Mouse (Mus musculus): Measurements from ENCODE around the gene Kcnj10. TPM values are rescaled to one million over a fixed set of nuclear protein-coding genes. Genes with fewer than 3 reads are reported as not detected.
A peak's percentile ranks its signal among the peaks of the same experiment; 100 is the strongest.

The Kcnj10 gene
- polyA plus RNA-seq, 1 experiment from 2014 or later: 0.05 TPM

GRCm38 (mm10) chr1:172305153-172305552 lies 35.9 kb upstream of the Kcnj10 start:
- Histone ChIP-seq H3K27me3 (ENCODE audit: low read depth, poor library complexity, severe bottlenecking) (0 out of 2 replicates have a peak, but pooled peaks cover 1% of the 10 kb centered on the region), H3K4me1 (peaks cover 80% of the 10 kb centered on the region)
- 96% methylated on average over 2 of the region's 2 CpGs for WGBS

GRCm38 (mm10) chr1:172305635-172306034 lies 35.4 kb upstream of the Kcnj10 start:
- DNase-seq (ENCODE audit: low spot score): no peak
- no peak overlapping the region for H3K4me3 ChIP-seq
- no peaks in the 10 kb centered on the region for H3K36me3 ChIP-seq
- peaks cover 80% of the 10 kb centered on the region for H3K4me1 ChIP-seq
- no peaks in the 10 kb centered on the region for H3K9me3 ChIP-seq (replicated peaks)
- no peaks in the 10 kb centered on the region for H3K27me3 ChIP-seq (ENCODE audit: low read depth, poor library complexity, severe bottlenecking)
- H3K27ac ChIP-seq: 0 out of 2 replicates have a peak overlapping the region, but pooled peaks have one; percentile 38
- WGBS: 82% methylated on average over 3 of the region's 3 CpGs

More at GRCm38 (mm10) chr1:172305153-172305552, 35.9 kb upstream of the Kcnj10 start:
- no peaks in the 10 kb centered on the region for H3K9me3 ChIP-seq (replicated peaks)
- no peak for DNase-seq (ENCODE audit: low spot score)
- no peak overlapping the region for H3K4me3 ChIP-seq
- no peak overlapping the region for H3K27ac ChIP-seq
- no peaks in the 10 kb centered on the region for H3K36me3 ChIP-seq

- peak overlapping the region; percentile 38; the same call in 1 of the 2 replicates for H3K27ac ChIP-seq
- no peak for DNase-seq (ENCODE audit: low spot score)
- H3K4me3 ChIP-seq: no peak overlapping the region
- no peaks in the 10 kb centered on the region for H3K9me3 ChIP-seq (replicated peaks)
- H3K36me3 ChIP-seq: no peaks in the 10 kb centered on the region
- no peaks in the 10 kb centered on the region for H3K27me3 ChIP-seq (ENCODE audit: low read depth, poor library complexity, severe bottlenecking)
- peaks cover 78% of the 10 kb centered on the region for H3K4me1 ChIP-seq
- WGBS: 82% methylated on average over 4 of the region's 4 CpGs
Measured at GRCm38 (mm10) chr1:172306196-172306595, 34.8 kb upstream of the Kcnj10 start.

GRCm38 (mm10) chr1:172306885-172307284 lies 34.1 kb upstream of the Kcnj10 start:
- no peak for DNase-seq (ENCODE audit: low spot score)
- H3K9me3 ChIP-seq (replicated peaks): no peaks in the 10 kb centered on the region
- no peak overlapping the region for H3K4me3 ChIP-seq
- 79% methylated on average over 6 of the region's 6 CpGs for WGBS
- H3K27ac ChIP-seq: peak overlapping the region; percentile 21; the same call in 1 of the 2 replicates
- H3K36me3 ChIP-seq: no peaks in the 10 kb centered on the region
- peaks cover 78% of the 10 kb centered on the region for H3K4me1 ChIP-seq
- no peaks in the 10 kb centered on the region for H3K27me3 ChIP-seq (ENCODE audit: low read depth, poor library complexity, severe bottlenecking)

GRCm38 (mm10) chr1:172307936-172308335 lies 33.1 kb upstream of the Kcnj10 start:
- Histone ChIP-seq H3K9me3 (replicated peaks) (no peaks in the 10 kb centered on the region), H3K36me3 (no peaks in the 10 kb centered on the region), H3K4me3 (no peak overlapping the region), H3K27ac (peak overlapping the region; percentile 91), H3K4me1 (peaks cover 76% of the 10 kb centered on the region), H3K27me3 (ENCODE audit: low read depth, poor library complexity, severe bottlenecking) (no peaks in the 10 kb centered on the region)
- no peak for DNase-seq (ENCODE audit: low spot score)
- 68% methylated on average over 10 of the region's 10 CpGs for WGBS

- Histone ChIP-seq H3K27ac (peak overlapping the region; percentile 91), H3K9me3 (replicated peaks) (no peaks in the 10 kb centered on the region), H3K36me3 (no peaks in the 10 kb centered on the region), H3K4me3 (no peak overlapping the region), H3K4me1 (peaks cover 76% of the 10 kb centered on the region), H3K27me3 (ENCODE audit: low read depth, poor library complexity, severe bottlenecking) (no peaks in the 10 kb centered on the region)
- no peak for DNase-seq (ENCODE audit: low spot score)
- WGBS: 100% methylated on average over 1 of the region's 1 CpGs
Measured at GRCm38 (mm10) chr1:172308409-172308808, 32.6 kb upstream of the Kcnj10 start.

GRCm38 (mm10) chr1:172309699-172310398 lies 31.2 kb upstream of the Kcnj10 start:
- Histone ChIP-seq H3K4me3 (peak overlapping the region; percentile 41), H3K27me3 (ENCODE audit: low read depth, poor library complexity, severe bottlenecking) (0 out of 2 replicates have a peak, but pooled peaks cover 6% of the 10 kb centered on the region), H3K4me1 (peaks cover 74% of the 10 kb centered on the region), H3K27ac (peak overlapping the region; percentile 91), H3K36me3 (no peaks in the 10 kb centered on the region), H3K9me3 (replicated peaks) (no peaks in the 10 kb centered on the region)
- peak; percentile 96 for DNase-seq (ENCODE audit: low spot score)
- 8% methylated on average over 14 of the region's 14 CpGs for WGBS

- Histone ChIP-seq H3K4me3 (peak overlapping the region; percentile 77), H3K27ac (peak overlapping the region; percentile 91), H3K36me3 (peaks cover 4% of the 10 kb centered on the region; the same call in 1 of the 2 replicates), H3K27me3 (ENCODE audit: low read depth, poor library complexity, severe bottlenecking) (0 out of 2 replicates have a peak, but pooled peaks cover 6% of the 10 kb centered on the region), H3K9me3 (replicated peaks) (no peaks in the 10 kb centered on the region), H3K4me1 (peaks cover 71% of the 10 kb centered on the region)
- WGBS: 6% methylated on average over 23 of the region's 23 CpGs
- DNase-seq (ENCODE audit: low spot score): peak; percentile 52
Measured at GRCm38 (mm10) chr1:172311248-172311906, 29.6 kb upstream of the Kcnj10 start.

GRCm38 (mm10) chr1:172311921-172312767 lies 28.9 kb upstream of the Kcnj10 start:
- no peaks in the 10 kb centered on the region for H3K9me3 ChIP-seq (replicated peaks)
- H3K4me1 ChIP-seq: peaks cover 70% of the 10 kb centered on the region
- H3K36me3 ChIP-seq: peaks cover 9% of the 10 kb centered on the region
- H3K27ac ChIP-seq: peak overlapping the region; percentile 91
- 0 out of 2 replicates have a peak, but pooled peaks cover 6% of the 10 kb centered on the region for H3K27me3 ChIP-seq (ENCODE audit: low read depth, poor library complexity, severe bottlenecking)
- DNase-seq (ENCODE audit: low spot score): peak; percentile 94
- WGBS: under 1% methylated on average over 38 of the region's 55 CpGs
- peak overlapping the region; percentile 77 for H3K4me3 ChIP-seq

- H3K4me3 ChIP-seq: peak overlapping the region; percentile 77
- peaks cover 18% of the 10 kb centered on the region for H3K36me3 ChIP-seq
- WGBS: 24% methylated on average over 16 of the region's 16 CpGs
- peaks cover 74% of the 10 kb centered on the region for H3K4me1 ChIP-seq
- 0 out of 2 replicates have a peak, but pooled peaks cover 6% of the 10 kb centered on the region for H3K27me3 ChIP-seq (ENCODE audit: low read depth, poor library complexity, severe bottlenecking)
- no peaks in the 10 kb centered on the region for H3K9me3 ChIP-seq (replicated peaks)
- peak overlapping the region; percentile 91 for H3K27ac ChIP-seq
- no peak for DNase-seq (ENCODE audit: low spot score)
Measured at GRCm38 (mm10) chr1:172312768-172313561, 28.0 kb upstream of the Kcnj10 start.

GRCm38 (mm10) chr1:172313613-172314411 lies 27.2 kb upstream of the Kcnj10 start:
- Histone ChIP-seq H3K27ac (no peak overlapping the region), H3K4me1 (peaks cover 72% of the 10 kb centered on the region)
- WGBS: 75% methylated on average over 10 of the region's 10 CpGs

More at GRCm38 (mm10) chr1:172313613-172314411, 27.2 kb upstream of the Kcnj10 start:
- H3K4me3 ChIP-seq: peak overlapping the region; percentile 77
- H3K36me3 ChIP-seq: peaks cover 26% of the 10 kb centered on the region
- no peaks in the 10 kb centered on the region for H3K9me3 ChIP-seq (replicated peaks)
- DNase-seq (ENCODE audit: low spot score): no peak
- H3K27me3 ChIP-seq (ENCODE audit: low read depth, poor library complexity, severe bottlenecking): 0 out of 2 replicates have a peak, but pooled peaks cover 11% of the 10 kb centered on the region

Data from limb, embryonic 10.5 days (tissue).